Mouse (Mus musculus): ENCODE measurements at regions not wholly inside any gene's neighbourhood (a gene's known extent, or its start where the extent isn't known, plus 50 kb on each side); places are given as distances from the start of the nearest gene placed in this dataset.

- TF ChIP-seq CTCF (conservative IDR thresholded peaks at IDR 0.05 in 1 of 2, IDR thresholded peaks at IDR 0.05 in 1 of 2; ENCODE audit: low read depth in 2 of 2, low read length in 2 of 2) (no peak), POLR2A (IDR thresholded peaks at IDR 0.05; ENCODE audit: low read depth, low read length) (no peak), TBP (conservative IDR thresholded peaks at IDR 0.05; ENCODE audit: low read depth, low read length) (no peak), ZNF384 (IDR thresholded peaks at IDR 0.05; ENCODE audit: low read depth, low read length) (no peak), MAZ (IDR thresholded peaks at IDR 0.05; ENCODE audit: low read depth, low read length) (no peak), TCF12 (IDR thresholded peaks at IDR 0.05; ENCODE audit: low read depth, low read length) (no peak), SMC3 (IDR thresholded peaks at IDR 0.05; ENCODE audit: low read depth, low read length) (no peak), BHLHE40 (IDR thresholded peaks at IDR 0.05; ENCODE audit: low read depth, low read length) (no peak), NRF1 (IDR thresholded peaks at IDR 0.05; ENCODE audit: low read depth, low read length) (no peak)
Measured at GRCm38 (mm10) chr1:92299041-92299440, 103.5 kb upstream of the Hdac4 start.

All from CH12.LX (cell line).